Mouse (Mus musculus): ENCODE results near the gene Col9a2. TPM values are rescaled to one million over a fixed set of nuclear protein-coding genes. Genes with fewer than 3 reads are reported as not detected.

The Col9a2 gene
- total RNA-seq (2021): 1 to 10 TPM; 1.1 to 1.2 TPM

DNA sequence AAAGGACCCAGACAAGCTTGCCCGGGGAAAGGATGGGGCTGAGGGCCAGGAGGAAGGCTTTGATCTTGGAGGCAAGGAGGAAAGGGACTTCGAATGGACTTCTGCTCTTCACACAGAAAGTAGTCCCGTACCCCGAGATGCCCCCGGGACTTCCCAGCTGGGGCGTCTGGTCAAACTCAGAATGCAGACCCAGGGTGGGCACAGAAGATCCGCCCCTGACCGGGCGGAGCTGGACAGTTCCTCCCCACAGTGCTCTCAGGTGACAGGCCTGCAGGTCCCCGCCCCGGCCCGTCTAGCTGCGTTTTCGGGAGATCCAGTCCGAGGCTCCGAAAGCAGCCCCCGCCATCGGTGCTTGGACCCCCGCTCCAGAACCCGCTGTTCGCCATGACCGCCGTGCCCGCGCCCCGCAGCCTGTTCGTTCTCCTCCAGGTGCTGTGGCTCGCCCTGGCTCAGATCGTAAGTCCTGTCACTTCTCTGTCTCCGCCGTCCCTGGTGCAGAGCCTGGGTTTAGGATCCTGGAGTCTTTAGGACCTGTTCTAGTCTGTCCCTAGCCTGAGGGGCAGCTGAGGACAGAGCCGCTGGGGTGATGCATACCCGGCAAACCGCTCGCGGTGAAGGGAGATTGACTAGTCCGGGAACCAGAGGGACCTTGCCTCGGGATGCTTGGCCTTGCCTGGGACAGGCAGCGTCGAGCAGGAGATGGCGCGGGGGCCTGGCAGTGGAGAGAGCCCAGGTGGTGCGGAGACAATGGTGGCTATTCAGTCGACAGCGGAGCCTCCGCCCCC, at the start of gene Col9a2:
Col9a2 (plus strand) TSS at position 55 of the 785 bp plus-strand sequence.
- DNase-seq: peak; percentile 26 to 46
- intact Hi-C loops (cut with DNase I): loop anchor here (2.0 kb wide), 1 partner anchor 53 kb away; no protein-coding TSS in a partner anchor

- intact Hi-C loops (cut with DNase I): no loop called here
- no peak for DNase-seq
Observed at GRCm38 (mm10) chr4:120992284-120992683, 46.9 kb upstream of the Col9a2 start.

- DNase-seq: no peak
- intact Hi-C loops (cut with DNase I): no loop called here
Observed at GRCm38 (mm10) chr4:120993025-120993424, 46.2 kb upstream of the Col9a2 start.

DNA sequence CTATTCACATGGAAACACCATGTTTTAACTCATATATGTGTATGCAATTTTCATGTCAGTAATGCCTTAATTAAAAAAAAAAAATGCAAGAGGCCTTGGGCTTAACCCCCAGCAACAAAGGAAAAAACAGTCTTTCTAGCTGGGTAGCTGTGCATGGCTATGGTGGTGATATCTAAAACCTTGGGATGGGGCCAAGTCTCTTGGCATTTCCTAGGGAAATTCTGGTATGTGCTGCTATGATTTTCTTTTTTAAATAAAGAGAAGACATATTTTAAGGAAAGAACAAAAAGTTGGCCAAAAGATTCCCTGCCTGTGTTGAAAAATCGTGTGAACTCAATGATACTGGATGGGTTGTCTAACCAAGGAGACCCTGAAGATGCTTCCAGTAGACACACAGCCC, 43.3 kb upstream of the Col9a2 start:
- intact Hi-C loops (cut with DNase I): no loop called here

GRCm38 (mm10) chr4:121001042-121001441, 38.1 kb upstream of the Col9a2 start:
- DNase-seq: no peak
- intact Hi-C loops (cut with DNase I): no loop called here

More for the DNA sequence above, 43.3 kb upstream of the Col9a2 start:
- no peak for DNase-seq

DNA sequence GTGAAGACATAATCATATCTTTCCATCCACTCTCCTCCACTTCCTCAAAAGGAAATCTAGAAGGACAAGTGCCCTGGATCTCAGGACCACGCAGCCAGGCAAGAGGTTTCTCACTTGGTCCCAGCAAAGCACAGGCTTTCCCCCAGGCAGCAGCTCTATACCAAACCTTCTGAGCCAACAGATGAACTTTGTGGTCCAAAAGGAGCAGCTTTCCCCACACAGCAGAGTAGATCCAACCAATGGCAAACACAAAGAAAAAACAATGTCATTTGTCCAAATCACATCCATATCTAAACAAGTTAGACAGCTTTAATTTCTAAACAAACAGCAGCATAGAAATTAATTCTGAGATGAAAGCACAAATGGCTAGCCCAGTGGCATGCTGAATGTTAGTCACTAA, 37.5 kb upstream of the Col9a2 start:
- DNase-seq: no peak

GRCm38 (mm10) chr4:121002400-121003171, 36.6 kb upstream of the Col9a2 start:
- intact Hi-C loops (cut with DNase I): no loop called here
- DNase-seq: peak; percentile 18 to 21

More for the DNA sequence above, 37.5 kb upstream of the Col9a2 start:
- intact Hi-C loops (cut with DNase I): no loop called here

GRCm38 (mm10) chr4:121003611-121004091, 35.5 kb upstream of the Col9a2 start:
- DNase-seq: no peak
- intact Hi-C loops (cut with DNase I): loop anchor here (2.0 kb wide), 1 partner anchor 13 kb away; no protein-coding TSS in a partner anchor

- peak in 1 of 2 experiments; percentile 21 for DNase-seq
- intact Hi-C loops (cut with DNase I): loop anchor here (2.0 kb wide), 1 partner anchor 14 kb away; no protein-coding TSS in a partner anchor
Observed at GRCm38 (mm10) chr4:121004679-121005078, 34.5 kb upstream of the Col9a2 start.

GRCm38 (mm10) chr4:121007006-121007405, 32.2 kb upstream of the Col9a2 start:
- intact Hi-C loops (cut with DNase I): no loop called here
- no peak for DNase-seq

DNA sequence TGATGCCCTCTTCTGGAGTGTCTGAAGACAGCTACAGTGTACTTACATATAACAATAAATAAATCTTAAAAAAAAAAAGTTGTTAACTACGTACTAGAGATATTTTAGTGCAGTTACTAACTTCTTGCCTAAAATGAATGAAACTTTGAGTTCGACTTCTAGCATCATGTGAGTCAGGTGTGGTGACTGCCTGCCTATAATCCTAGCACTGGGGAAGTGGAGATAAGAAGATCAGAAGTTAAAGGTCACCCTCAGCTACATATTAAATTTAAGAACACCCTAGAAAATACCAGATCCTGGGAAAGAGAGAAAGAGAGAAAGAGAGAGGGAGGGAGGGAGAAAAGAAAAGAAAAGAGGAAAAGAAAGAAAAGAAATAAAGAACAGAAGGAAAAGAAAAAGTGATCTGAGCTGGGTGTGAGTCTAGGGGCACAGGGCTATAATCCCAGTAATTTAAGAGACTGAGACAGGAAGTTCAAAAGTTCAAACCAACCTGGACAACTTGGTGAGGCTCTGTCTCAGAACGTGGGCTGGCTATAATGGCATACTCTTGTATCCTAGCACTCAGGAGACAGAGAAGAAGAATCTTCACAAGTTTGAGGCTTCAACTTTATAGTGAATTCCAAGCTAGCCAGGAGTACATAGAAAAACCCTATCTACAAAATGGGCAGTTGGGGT, 31.0 kb upstream of the Col9a2 start:
- intact Hi-C loops (cut with DNase I): no loop called here
- no peak for DNase-seq

- intact Hi-C loops (cut with DNase I): no loop called here
- no peak for DNase-seq
Observed at GRCm38 (mm10) chr4:121009151-121009550, 30.0 kb upstream of the Col9a2 start.

DNA sequence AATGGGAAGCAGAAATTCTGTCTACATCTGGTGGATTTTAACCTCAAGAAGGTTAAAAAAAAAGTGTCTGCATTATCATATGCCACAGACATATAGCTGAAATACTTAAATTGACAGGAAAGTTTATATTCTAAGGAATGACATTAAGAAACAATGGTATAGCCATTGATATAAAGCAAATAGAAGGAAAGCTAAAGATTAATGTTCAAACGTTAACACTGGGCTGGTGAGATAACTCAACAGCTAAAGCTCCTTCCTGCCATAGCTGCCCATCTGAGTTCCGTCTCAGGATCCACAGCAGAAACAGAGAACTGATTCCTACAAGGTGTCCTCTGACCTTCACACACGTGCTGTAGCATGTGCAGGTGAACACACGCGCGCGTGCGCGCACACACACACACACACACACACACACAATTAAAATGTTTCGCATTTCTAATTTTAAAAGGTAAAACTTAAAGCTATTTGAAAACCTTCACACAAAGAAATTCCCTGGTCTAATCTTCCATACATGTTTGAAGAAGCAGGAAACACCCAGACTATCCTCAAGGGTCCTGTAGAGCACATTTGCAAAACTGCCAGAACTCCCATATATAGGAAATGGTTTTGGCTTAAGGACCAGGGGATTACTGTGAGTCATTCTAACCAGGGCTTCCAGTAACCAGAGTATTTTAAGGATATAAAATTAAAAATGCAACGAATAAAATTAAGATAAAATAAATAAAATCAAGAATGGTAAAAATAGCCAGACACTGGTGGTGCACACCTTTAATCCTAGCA, 28.2 kb upstream of the Col9a2 start:
- DNase-seq: no peak
- intact Hi-C loops (cut with DNase I): no loop called here

DNA sequence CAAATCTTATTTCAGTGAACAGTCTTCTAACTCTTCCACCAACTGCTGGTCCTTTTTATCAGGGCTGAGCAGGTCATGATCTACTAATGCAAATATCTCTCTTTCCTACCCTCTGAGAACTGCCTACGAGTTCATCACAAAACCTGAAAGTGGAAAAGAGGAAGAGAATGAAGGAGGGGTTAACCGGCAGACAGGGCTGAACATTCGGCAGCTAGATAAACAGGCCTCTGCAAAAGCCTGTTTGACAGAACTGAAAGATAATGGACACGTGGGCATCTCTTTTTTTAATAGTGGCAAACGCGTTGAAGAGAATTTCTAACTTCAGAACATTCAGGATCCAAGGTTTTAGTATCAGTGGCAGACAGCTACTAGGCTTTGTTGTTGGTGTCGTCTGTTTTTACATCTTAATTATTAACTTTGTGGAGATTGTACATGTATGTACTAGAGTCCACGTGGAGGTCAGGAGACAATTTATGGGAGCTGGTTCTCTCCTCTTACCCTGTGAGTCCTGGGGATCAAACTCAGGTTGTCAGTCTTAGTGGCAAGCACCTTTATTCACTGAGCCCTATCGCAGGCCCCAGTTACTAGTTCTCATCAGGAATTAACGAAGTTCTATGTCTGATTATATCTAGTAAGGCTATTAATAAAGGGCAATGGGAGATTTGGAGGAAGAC, 24.5 kb upstream of the Col9a2 start:
- no peak for DNase-seq
- intact Hi-C loops (cut with DNase I): no loop called here

GRCm38 (mm10) chr4:121015268-121015659, 23.9 kb upstream of the Col9a2 start:
- DNase-seq: no peak
- intact Hi-C loops (cut with DNase I): no loop called here

GRCm38 (mm10) chr4:121016021-121016898, 22.9 kb upstream of the Col9a2 start:
- intact Hi-C loops (cut with DNase I): loop anchor here (1.0 kb wide), 1 partner anchor 29 kb away; no protein-coding TSS in a partner anchor
- DNase-seq: no peak

DNA sequence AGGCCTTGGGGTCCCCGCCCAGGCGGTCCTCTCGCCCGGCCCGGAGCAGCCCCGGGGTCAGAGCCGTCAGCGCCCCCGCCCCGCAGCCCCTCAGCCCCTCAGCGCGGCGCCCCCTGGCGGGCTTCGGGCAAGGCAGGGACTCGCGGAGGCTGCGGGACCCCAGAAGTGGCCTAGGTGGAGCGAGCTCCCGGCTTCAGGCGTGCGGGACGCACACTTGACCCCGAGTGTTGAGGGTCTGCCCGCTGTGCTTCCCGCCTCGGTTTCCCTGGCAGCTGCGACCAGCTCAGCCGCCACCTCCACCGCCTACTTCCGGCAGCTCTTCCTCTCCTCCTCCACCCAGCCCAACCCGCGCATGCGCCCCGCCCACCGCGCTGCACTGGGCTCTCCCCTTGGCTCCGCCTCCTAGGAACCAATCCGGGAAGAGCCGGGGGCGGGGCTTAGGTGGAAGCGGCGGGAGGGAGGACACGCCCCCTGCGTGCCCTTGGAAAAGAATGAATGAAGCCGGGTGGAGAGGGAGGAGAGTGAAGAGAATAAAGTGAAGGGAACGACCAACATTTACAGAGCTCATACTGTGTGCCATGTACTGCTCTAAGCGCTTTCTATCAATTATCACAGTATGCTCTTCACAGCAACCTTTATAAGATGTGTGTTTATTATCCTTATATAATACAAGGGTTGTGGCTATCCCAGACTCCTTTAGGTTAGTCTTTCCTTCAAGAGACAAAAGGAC, 22.1 kb upstream of the Col9a2 start, which contains the start of gene Smap2:
Smap2 (minus strand) TSS at position 320 of the 730 bp plus-strand sequence.
- DNase-seq: peak; percentile 98 to 99
- intact Hi-C loops (cut with DNase I): loop anchor here (1.0 kb wide), 1 partner anchor 30 kb away; no protein-coding TSS in a partner anchor

- no peak for DNase-seq
- intact Hi-C loops (cut with DNase I): no loop called here
Observed at GRCm38 (mm10) chr4:121018250-121018649, 20.9 kb upstream of the Col9a2 start.

All from heart, postnatal 10 days (tissue).